Mouse (Mus musculus) intestine, postnatal 0 days (tissue): ENCODE data around the gene Zfp566. TPM values are rescaled to one million over a fixed set of nuclear protein-coding genes. Genes with fewer than 3 reads are reported as not detected.

Source experiments
- ATAC-seq: fragments of 200-750 bp; cut with Nextera tagmentation; 2 replicates; pipeline ENCODE4 v1.8.0; 2017; ENCODE audit warnings: mild to moderate bottlenecking, moderate TSS enrichment, moderate library complexity
- H3K27ac ChIP-seq: fragments of 300-500 bp; sonication (generic); 2 replicates; pipeline ENCODE4 v1.5.1; 2014; ENCODE audit warnings: mild to moderate bottlenecking, low read depth, low read length, moderate library complexity
- H3K27me3 ChIP-seq: fragments of 300-500 bp; sonication (generic); replicated peaks from 2 replicates; pipeline ENCODE4 v1.6.1; 2014; ENCODE audit warnings: low read length, mixed read lengths; ENCODE audit not compliant: control insufficient read depth, insufficient read depth
- H3K36me3 ChIP-seq: fragments of 300-500 bp; sonication (generic); 2 replicates; pipeline ENCODE4 v1.6.1; 2014; ENCODE audit warnings: mild to moderate bottlenecking, moderate library complexity; ENCODE audit not compliant: control insufficient read depth, insufficient read depth
- H3K4me1 ChIP-seq: fragments of 300-500 bp; sonication (generic); replicated peaks from 2 replicates; pipeline ENCODE4 v1.6.1; 2014; ENCODE audit warnings: antibody characterized with exemption, low read length, mixed read lengths; ENCODE audit not compliant: control insufficient read depth, insufficient read depth
- H3K4me2 ChIP-seq: fragments of 300-500 bp; sonication (generic); replicated peaks from 2 replicates; pipeline ENCODE4 v1.6.1; 2014; ENCODE audit warnings: low read depth, mild to moderate bottlenecking, moderate library complexity
- H3K4me3 ChIP-seq: fragments of 300-500 bp; sonication (generic); 2 replicates; pipeline ENCODE4 v1.5.1; 2014; ENCODE audit warnings: low read depth, low read length
- H3K9ac ChIP-seq: fragments of 300-500 bp; sonication (generic); 2 replicates; pipeline ENCODE4 v1.6.1; 2014; ENCODE audit warnings: mild to moderate bottlenecking, low read depth, low read length
- H3K9me3 ChIP-seq: fragments of 300-500 bp; sonication (generic); 2 replicates; pipeline ENCODE4 v1.6.1; 2016; ENCODE audit warnings: mixed run types; ENCODE audit not compliant: control insufficient read depth
- CTCF ChIP-seq: sonication (generic); IDR thresholded peaks from 2 replicates; pipeline ENCODE4 v1.5.1; 2016; ENCODE audit warnings: low read depth, mild to moderate bottlenecking, control low read depth, antibody characterized with exemption, moderate library complexity
- WGBS: fragments of 180-500 bp; shearing (Covaris S2); extraction: QIAGEN DNeasy Blood & Tissue Kit; methylation state at CpG from one replicate; pipeline ENCODE4 v1.1.7; 2014; 5-methylcytosine and 5-hydroxymethylcytosine counted together
- polyA plus RNA-seq: library from polyadenylated mRNA; unstranded; fragments of >200 nt; fragmentation: Nextera tagmentation; extraction: Ambion mirVana; gene quantifications from 2 replicates; pipeline ENCODE4 v1.2.1, GENCODE M21; 2015

Gene Zfp566
- polyA plus RNA-seq, 1 experiment from 2014 or later: 3.1 TPM

DNA sequence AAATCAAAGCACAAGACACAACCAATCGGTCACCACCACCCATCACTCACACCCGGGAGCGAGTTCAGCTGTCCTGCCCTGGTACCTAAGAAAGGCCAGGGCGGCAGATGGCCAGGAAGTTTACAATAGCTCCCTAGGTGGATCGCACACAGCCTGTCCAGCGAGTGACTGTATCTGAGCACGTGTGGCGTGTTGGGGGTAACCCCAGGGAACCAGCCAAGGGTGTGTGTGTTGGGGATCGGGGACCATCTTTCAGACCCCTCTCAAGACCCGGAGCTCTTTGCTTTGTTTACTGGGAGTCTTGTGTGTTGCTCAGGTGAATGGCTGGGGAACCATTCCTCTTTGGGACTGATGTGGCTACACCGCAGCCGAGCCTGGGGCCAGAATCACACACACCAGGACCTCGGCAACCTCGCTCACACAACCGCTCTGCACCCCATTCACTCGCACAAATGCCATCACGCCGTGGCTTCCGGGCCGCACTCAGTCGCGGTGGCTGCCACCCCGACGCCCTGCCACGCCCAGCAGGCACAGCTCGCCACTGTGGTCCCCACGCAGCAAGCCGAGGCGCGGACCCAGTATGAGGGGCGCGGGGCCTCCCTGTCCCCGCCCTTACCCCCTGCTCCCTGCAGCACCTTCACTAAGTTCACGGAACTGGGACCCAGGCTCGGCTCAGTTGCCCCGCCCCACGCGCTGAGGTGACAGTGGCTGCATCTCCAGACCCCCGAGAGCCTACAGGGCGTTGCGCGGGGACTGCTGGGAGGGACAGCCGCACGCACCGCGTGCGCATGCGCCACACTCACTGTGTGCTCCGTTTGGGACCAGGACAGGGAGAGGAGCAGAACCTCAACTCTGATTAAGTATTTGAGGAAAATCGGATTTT is 17.9 kb downstream of the Zfp566 start, which contains the start of gene Zfp82:
TSS of gene Zfp82 (minus strand) at position 755 of the 883 bp plus-strand sequence.
- H3K9me3 ChIP-seq: no peaks in the 10 kb centered on the region
- no peak within 1 kb of the TSS for H3K27ac ChIP-seq
- peaks cover 8% of the 10 kb centered on the region; the same call in 1 of the 2 replicates for H3K36me3 ChIP-seq
- H3K4me1 ChIP-seq: no peaks in the 10 kb centered on the region
- no peaks in the 10 kb centered on the region for H3K27me3 ChIP-seq
- peak; percentile 81 for ATAC-seq
- peak within 1 kb of the TSS; percentile 46 for H3K9ac ChIP-seq
- WGBS: under 1% methylated on average over 50 of the region's 50 CpGs
- no peak for TF ChIP-seq CTCF
- peak within 1 kb of the TSS; percentile 71 for H3K4me3 ChIP-seq
- peak within 1 kb of the TSS; percentile 99 for H3K4me2 ChIP-seq

DNA sequence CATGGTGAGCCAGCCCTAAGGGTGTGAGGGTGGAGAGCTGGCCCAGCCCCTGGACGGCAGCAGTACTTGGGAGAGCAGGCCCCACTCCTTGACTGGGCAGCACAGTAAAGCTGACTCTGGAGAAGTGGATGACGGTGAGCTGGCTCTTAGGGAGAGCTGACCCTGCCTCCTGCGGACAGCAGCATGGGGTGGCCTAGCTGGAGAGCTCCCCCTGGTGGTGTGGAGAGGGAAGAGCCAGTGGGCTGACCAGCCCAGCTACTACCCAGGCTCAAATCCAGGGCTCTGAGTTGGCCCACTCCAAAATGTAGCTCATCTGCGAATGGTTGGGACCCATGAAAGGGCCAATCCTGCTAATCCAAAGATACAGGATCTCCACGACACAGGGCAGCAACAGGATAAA is 25.7 kb downstream of the Zfp566 start:
- Histone ChIP-seq H3K4me1 (no peaks in the 10 kb centered on the region), H3K27ac (no peak overlapping the region), H3K9ac (no peak overlapping the region), H3K4me2 (no peak overlapping the region), H3K36me3 (peaks cover 18% of the 10 kb centered on the region; the same call in 1 of the 2 replicates), H3K27me3 (no peaks in the 10 kb centered on the region), H3K9me3 (no peaks in the 10 kb centered on the region), H3K4me3 (no peak overlapping the region)
- ATAC-seq: no peak
- WGBS: 82% methylated on average over 5 of the region's 5 CpGs
- TF ChIP-seq CTCF: peak; percentile 42; the same call in 1 of the 2 replicates

- H3K4me2 ChIP-seq: no peak overlapping the region
- no peak overlapping the region for H3K9ac ChIP-seq
- WGBS: 83% methylated on average over 5 of the region's 5 CpGs
- H3K4me1 ChIP-seq: no peaks in the 10 kb centered on the region
- peak; percentile 59 for TF ChIP-seq CTCF
- no peaks in the 10 kb centered on the region for H3K9me3 ChIP-seq
- H3K36me3 ChIP-seq: peaks cover 12% of the 10 kb centered on the region; the same call in 1 of the 2 replicates
- H3K27ac ChIP-seq: no peak overlapping the region
- no peak overlapping the region for H3K4me3 ChIP-seq
- no peak for ATAC-seq
- no peaks in the 10 kb centered on the region for H3K27me3 ChIP-seq
Measured at GRCm38 (mm10) chr7:30062478-30062877, 27.8 kb downstream of the Zfp566 start.

DNA sequence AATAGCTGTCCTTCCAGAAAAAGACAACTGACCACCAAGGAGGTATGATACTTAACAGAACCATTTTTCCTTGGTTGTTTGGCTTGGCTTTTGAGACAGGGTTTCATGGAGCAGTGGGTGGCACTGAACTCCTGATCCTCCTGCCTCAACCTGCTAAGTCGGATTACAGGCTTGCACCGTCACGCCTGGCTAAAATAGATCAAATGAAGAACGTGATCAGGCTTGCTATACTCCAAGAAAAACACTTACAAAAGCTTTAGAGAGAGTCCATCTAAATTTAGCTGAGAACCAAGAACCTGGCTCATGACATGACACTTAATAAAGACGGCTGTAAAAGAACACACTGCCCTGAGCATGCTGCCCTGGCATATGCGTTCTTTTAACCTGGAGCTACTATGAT is 30.0 kb downstream of the Zfp566 start:
- Histone ChIP-seq H3K4me3 (no peak overlapping the region), H3K4me2 (no peak overlapping the region), H3K9ac (no peak overlapping the region), H3K4me1 (no peaks in the 10 kb centered on the region), H3K9me3 (no peaks in the 10 kb centered on the region), H3K27ac (no peak overlapping the region), H3K27me3 (no peaks in the 10 kb centered on the region), H3K36me3 (peaks cover 24% of the 10 kb centered on the region)
- WGBS: 86% methylated on average over 6 of the region's 6 CpGs
- no peak for TF ChIP-seq CTCF
- no peak for ATAC-seq

DNA sequence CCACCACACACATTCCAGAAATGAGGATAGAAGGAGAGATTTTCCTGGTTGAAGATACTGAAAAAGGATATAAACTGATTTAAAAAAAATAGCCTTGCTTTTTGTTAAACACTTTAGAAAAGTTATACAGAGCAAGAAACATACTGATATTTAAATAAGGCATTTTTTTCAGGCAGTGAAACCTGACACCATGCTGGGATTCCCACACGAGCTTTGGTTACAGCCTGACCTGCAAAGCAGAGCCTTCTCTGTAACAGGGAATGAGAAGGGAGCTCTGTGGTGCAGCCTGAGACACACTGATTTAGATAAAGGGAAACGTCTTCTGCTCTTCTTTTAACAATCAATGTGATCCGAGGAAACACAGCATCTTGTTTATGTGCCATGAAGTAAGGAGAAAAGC is 36.7 kb downstream of the Zfp566 start:
- Histone ChIP-seq H3K27ac (no peak overlapping the region), H3K27me3 (no peaks in the 10 kb centered on the region), H3K4me2 (no peak overlapping the region), H3K9ac (no peak overlapping the region), H3K4me3 (no peak overlapping the region), H3K36me3 (peaks cover 12% of the 10 kb centered on the region), H3K4me1 (0 out of 2 replicates have a peak, but pooled peaks cover 4% of the 10 kb centered on the region), H3K9me3 (no peaks in the 10 kb centered on the region)
- 10% methylated on average over 3 of the region's 3 CpGs for WGBS
- ATAC-seq: no peak
- no peak for TF ChIP-seq CTCF

DNA sequence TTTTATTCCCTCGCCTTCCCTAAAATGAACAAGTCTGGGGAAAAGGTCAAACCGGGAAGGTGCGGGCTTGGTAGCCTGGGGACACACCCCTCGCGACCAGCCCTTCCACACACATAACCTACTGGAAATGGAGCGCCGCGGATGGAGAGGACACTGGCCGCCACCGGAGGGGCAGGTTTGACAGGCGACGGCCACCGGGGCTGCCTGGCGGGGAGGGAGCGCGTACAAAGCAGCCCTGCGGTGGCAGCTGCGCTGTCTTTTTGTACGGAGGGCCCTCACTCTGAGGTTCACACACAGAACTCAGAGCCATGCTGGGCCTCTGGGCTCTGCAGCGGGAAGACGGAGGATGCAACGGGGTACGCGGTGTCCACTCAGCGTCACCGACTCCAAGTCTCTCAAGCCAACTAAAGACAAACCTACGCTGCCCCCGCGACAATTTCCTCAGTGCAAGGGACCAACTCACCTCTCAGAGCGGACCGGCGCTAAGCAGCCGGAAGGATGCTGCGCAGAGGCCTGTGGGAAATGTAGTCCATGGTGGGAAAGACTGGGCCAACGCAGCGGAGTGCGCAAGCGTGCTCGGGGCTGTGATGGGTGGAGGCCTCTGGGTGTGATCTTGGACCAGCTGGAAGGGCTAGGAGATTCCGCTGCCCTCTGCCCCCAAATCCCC is 39.3 kb downstream of the Zfp566 start, which contains the start of gene Zfp14:
TSS of gene Zfp14 (minus strand) at position 499 of the 667 bp plus-strand sequence.
- WGBS: 0% methylated on average over 40 of the region's 40 CpGs
- H3K4me1 ChIP-seq: 0 out of 2 replicates have a peak, but pooled peaks cover 4% of the 10 kb centered on the region
- no peak within 1 kb of the TSS for H3K27ac ChIP-seq
- H3K36me3 ChIP-seq: no peaks in the 10 kb centered on the region
- no peaks in the 10 kb centered on the region for H3K27me3 ChIP-seq
- H3K9ac ChIP-seq: peak within 1 kb of the TSS; percentile 58
- H3K9me3 ChIP-seq: no peaks in the 10 kb centered on the region
- H3K4me3 ChIP-seq: peak within 1 kb of the TSS; percentile 65
- ATAC-seq: peak; percentile 93
- H3K4me2 ChIP-seq: peak within 1 kb of the TSS; percentile 95
- no peak for TF ChIP-seq CTCF
